Mouse (Mus musculus) layer of hippocampus, postnatal 14 days (tissue): ENCODE measurements around the gene Magea10. TPM values are rescaled to one million over a fixed set of nuclear protein-coding genes. Genes with fewer than 3 reads are reported as not detected.

Experiments used
- DNase-seq, 2 experiments: peaks; one replicate each; pipeline ENCODE4 v3.0.0; 2021 to 2022; ENCODE audit warnings: low spot score in 2 of 2, mixed read lengths in 1 of 2
- long read RNA-seq, 2 experiments: library from polyadenylated mRNA; stranded (forward); transcript quantifications; one replicate each; pipeline ENCODE4 v2.0.0; 2021
- total RNA-seq, 2 experiments: library from RNA; stranded (reverse); gene quantifications; 2 replicates each; pipeline ENCODE4 v1.2.3; 2021

Magea10 gene
- not detected for total RNA-seq
- long read RNA-seq, experiment 1, result 0 reads
- long read RNA-seq, experiment 2, result 0 reads

DNA sequence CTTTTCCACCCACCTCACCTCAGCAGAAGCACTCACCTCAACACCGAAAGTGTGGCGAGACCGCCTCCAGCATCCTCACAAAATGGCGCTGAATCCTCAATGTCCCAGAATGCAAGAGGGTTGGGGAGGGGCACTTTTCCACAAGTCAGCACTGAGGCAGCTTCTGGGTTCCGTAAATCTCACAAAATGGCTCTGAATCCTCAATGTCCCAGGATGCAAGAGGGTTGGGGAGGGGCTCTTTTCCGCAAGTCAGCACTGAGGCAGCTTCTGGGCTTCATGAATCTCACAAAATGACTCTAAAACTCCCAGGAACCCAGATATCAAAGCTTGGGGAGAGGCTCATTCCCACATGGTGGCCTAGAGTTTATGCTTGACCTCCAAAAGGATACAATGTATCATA is at the start of gene Magea10:
Gene Magea10, minus strand, starts transcription at position 101 of the 400 bp plus-strand sequence.
- no peak for DNase-seq

DNA sequence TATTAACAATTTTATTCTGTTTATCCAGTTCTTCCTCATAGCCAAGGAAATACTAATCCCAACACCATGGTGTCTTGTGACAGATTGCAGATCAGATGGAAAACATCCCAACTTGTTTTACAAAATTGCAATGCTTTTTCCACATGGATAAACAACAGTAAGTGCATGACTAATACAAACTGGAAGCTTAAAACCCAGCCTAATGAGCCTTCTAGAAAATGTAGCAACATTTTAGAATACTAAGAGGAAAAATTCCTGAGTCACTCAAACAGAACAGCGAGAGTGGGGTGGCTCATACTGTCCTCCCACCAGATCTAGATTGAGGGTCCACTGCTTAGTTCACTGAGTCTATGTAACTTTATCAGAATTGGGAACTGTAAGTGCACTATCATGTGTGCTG is 4.7 kb downstream of the Magea10 start:
- peak in 1 of 2 experiments; percentile 11 for DNase-seq

Other genes starting within 250 kb of the Magea10 start
- gene Magea4, start 164.8 kb downstream of the Magea10 start, total RNA-seq, result not detected
- gene Gabre, start 112.1 kb downstream of the Magea10 start, total RNA-seq, result under 1 TPM; 0.14 TPM